Mouse (Mus musculus): ENCODE data around the gene Gstp3. TPM values are rescaled to one million over a fixed set of nuclear protein-coding genes. Genes with fewer than 3 reads are reported as not detected.
"Not testable (repeated sequence)": the region's sequence is repeated elsewhere in the genome, so short reads cannot be mapped to it uniquely, and the experiment has no call there.

The Gstp3 gene
- total RNA-seq, 2 experiments from 2014 or later: not detected

GRCm38 (mm10) chr19:4047859-4048258 lies 11.5 kb downstream of the Gstp3 start:
- peak; percentile 58 for DNase-seq (ENCODE audit: extremely low spot score in 1 of 2, low spot score in 2 of 2)
- peak; percentile 79 for TF ChIP-seq CTCF (IDR thresholded peaks at IDR 0.05)
- no peak overlapping the region for H3K4me3 ChIP-seq
- intact Hi-C loops (cut with DNase I): loop anchor here (1.0 kb wide), 1 partner anchor 29 kb away; no protein-coding TSS in a partner anchor
- H3K27ac ChIP-seq: no peak overlapping the region

DNA sequence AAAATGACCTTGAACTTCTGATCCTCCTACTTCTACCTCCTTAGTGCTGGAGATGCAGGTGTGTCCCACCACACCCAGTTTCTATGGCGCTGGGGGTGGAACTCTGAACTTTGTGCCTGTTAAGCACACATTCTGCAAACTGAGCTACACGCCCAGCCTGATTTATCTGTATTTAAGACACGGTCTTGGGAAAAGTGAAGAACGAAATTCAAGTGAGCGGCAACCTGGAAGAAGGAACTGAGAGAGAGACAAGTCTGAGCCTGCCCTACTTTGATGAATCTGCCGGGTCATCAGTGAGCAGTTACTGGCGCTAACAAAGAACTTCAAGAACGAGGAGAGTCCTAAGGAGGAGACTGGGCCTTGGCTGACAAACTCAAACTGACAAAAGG lies 12.5 kb downstream of the Gstp3 start:
- no peak for DNase-seq (ENCODE audit: extremely low spot score in 1 of 2, low spot score in 2 of 2)
- intact Hi-C loops (cut with DNase I): no loop called here
- no peak overlapping the region for H3K4me3 ChIP-seq
- no peak for TF ChIP-seq CTCF (IDR thresholded peaks at IDR 0.05)
- H3K27ac ChIP-seq: no peak overlapping the region

GRCm38 (mm10) chr19:4045966-4046865 lies 13.2 kb downstream of the Gstp3 start, which contains the start of gene Gstp2:
Gene Gstp2 (minus strand): TSS chr19:4046023.
- intact Hi-C loops (cut with DNase I): no loop called here
- peak; percentile 66 for TF ChIP-seq CTCF (IDR thresholded peaks at IDR 0.05)
- peak; percentile 71 to 75 for DNase-seq (ENCODE audit: extremely low spot score in 1 of 2, low spot score in 2 of 2)
- H3K27ac ChIP-seq: peak within 1 kb of the TSS; percentile 70
- no peak within 1 kb of the TSS for H3K4me3 ChIP-seq

- H3K27ac ChIP-seq; H3K4me3 ChIP-seq; intact Hi-C loops (cut with DNase I); DNase-seq (ENCODE audit: extremely low spot score in 1 of 2, low spot score in 2 of 2): not testable (repeated sequence)
Measured at GRCm38 (mm10) chr19:4044109-4044508, 15.3 kb downstream of the Gstp3 start.

- intact Hi-C loops (cut with DNase I): no loop called here
Measured at GRCm38 (mm10) chr19:4042124-4042523, 17.2 kb downstream of the Gstp3 start.

DNA sequence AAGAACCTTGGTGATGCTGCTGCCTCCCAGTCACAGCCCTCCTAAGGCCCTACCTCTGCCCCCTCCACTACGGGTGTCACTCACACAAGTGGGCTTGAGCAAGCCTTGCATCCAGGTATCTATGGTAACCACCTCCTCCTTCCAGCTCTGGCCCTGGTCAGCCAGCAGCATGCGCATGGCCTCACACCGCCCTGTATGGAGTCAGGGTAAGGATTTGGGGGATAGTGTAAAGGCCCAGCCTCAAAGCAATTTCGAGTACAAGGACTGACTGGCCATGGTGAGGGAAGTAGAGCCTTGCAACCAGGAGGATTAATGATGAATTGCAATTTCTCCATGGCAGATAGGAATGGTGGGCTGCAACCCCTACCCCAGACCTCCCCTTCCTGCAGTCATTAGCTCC lies 17.9 kb downstream of the Gstp3 start:
- DNase-seq (ENCODE audit: extremely low spot score in 1 of 2, low spot score in 2 of 2); intact Hi-C loops (cut with DNase I); H3K4me3 ChIP-seq; H3K27ac ChIP-seq: not testable (repeated sequence)

More at GRCm38 (mm10) chr19:4042124-4042523, 17.2 kb downstream of the Gstp3 start:
- H3K27ac ChIP-seq: no peak overlapping the region
- no peak overlapping the region for H3K4me3 ChIP-seq
- DNase-seq (ENCODE audit: extremely low spot score in 1 of 2, low spot score in 2 of 2): no peak
- TF ChIP-seq CTCF (IDR thresholded peaks at IDR 0.05): no peak

- intact Hi-C loops (cut with DNase I); DNase-seq (ENCODE audit: extremely low spot score in 1 of 2, low spot score in 2 of 2); H3K4me3 ChIP-seq; H3K27ac ChIP-seq: not testable (repeated sequence)
Measured at GRCm38 (mm10) chr19:4040941-4041340, 18.4 kb downstream of the Gstp3 start.

- intact Hi-C loops (cut with DNase I): no loop called here
- peak within 1 kb of the TSS; percentile 73 for H3K4me3 ChIP-seq
- peak; percentile 87 to 88 for DNase-seq (ENCODE audit: extremely low spot score in 1 of 2, low spot score in 2 of 2)
- peak within 1 kb of the TSS; percentile 88 for H3K27ac ChIP-seq
- peak; percentile 28 for TF ChIP-seq CTCF (IDR thresholded peaks at IDR 0.05)
Measured at GRCm38 (mm10) chr19:4037788-4038232, 21.6 kb downstream of the Gstp3 start, which contains the start of gene Gstp1. Gene Gstp1 (minus strand): TSS chr19:4037985.

DNA sequence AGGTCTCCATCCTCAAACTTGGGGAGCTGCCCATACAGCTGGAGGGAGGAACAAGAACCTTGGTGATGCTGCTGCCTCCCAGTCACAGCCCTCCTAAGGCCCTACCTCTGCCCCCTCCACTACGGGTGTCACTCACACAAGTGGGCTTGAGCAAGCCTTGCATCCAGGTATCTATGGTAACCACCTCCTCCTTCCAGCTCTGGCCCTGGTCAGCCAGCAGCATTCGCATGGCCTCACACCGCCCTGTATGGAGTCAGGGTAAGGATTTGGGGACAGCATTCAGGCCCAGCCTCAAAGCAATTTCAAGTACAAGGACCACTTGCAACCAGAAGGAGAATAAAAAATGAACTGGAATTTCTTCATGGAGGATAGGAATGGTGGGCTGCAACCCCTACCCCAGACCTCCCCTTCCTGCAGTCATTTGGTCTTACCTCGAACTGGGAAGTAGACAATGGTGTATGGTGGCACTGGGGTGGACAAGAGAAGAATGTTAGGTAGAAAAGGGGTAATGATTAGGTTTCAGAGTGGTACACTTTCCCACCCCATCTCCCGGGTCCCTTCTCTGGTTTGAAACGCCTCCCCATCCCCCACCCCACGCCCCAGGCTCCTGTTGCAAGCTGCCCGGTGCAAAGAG lies 22.1 kb downstream of the Gstp3 start:
- peak overlapping the region; percentile 88 for H3K27ac ChIP-seq
- DNase-seq (ENCODE audit: extremely low spot score in 1 of 2, low spot score in 2 of 2); intact Hi-C loops (cut with DNase I): not testable (repeated sequence)
- H3K4me3 ChIP-seq: peak overlapping the region; percentile 73

DNA sequence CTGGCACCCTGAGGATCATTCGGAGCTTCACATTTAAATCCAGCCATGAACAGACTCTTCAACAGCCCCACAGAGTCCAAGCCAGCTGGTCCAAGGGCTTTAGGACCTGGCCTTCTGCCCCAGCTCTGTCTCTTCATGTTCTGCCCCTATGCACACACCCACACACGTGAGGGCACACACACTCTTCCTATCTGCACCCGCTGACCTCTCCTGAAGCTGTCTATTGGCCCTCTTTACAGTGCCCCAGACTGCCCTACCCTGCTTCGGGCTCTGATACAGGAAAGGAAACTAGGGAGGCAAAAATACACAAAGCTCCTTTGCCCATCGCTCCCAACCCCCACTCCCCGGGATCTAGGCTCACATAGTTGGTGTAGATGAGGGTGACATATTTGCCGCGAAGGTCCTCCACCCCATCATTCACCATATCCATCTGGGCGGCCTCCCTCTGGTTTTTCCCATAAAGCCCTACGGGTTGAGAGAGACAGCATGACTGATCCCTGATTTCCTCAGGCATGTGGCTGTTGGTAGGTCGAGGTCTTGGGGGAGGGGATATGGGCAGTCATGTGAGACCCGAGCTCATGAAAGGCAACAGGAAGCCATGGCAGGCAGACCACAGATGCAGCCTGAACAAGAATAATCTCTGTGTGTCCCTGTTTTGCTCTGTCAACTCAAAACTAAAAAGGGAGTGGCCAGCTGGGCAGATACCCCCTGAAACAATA lies 22.9 kb downstream of the Gstp3 start:
- DNase-seq (ENCODE audit: extremely low spot score in 1 of 2, low spot score in 2 of 2): no peak
- H3K4me3 ChIP-seq: 0 out of 2 replicates have a peak overlapping the region, but pooled peaks have one; percentile 9
- H3K27ac ChIP-seq: no peak overlapping the region
- intact Hi-C loops (cut with DNase I): no loop called here
- TF ChIP-seq CTCF (IDR thresholded peaks at IDR 0.05): no peak

GRCm38 (mm10) chr19:4033742-4034141 lies 25.6 kb downstream of the Gstp3 start:
- intact Hi-C loops (cut with DNase I): no loop called here
- no peak for TF ChIP-seq CTCF (IDR thresholded peaks at IDR 0.05)
- DNase-seq (ENCODE audit: extremely low spot score in 1 of 2, low spot score in 2 of 2): no peak
- Histone ChIP-seq H3K4me3 (no peak overlapping the region), H3K27ac (no peak overlapping the region)

- TF ChIP-seq CTCF (IDR thresholded peaks at IDR 0.05): no peak
- DNase-seq (ENCODE audit: extremely low spot score in 1 of 2, low spot score in 2 of 2): no peak
- H3K4me3 ChIP-seq: no peak overlapping the region
- no peak overlapping the region for H3K27ac ChIP-seq
- intact Hi-C loops (cut with DNase I): no loop called here
Measured at GRCm38 (mm10) chr19:4033298-4033697, 26.1 kb downstream of the Gstp3 start.
